Mouse (Mus musculus): ENCODE data around the gene Gpr161. TPM values are rescaled to one million over a fixed set of nuclear protein-coding genes. Genes with fewer than 3 reads are reported as not detected.

Gpr161 gene
- under 1 TPM; 0.68 to 0.96 (median 0.80) TPM for total RNA-seq (2022)

GRCm38 (mm10) chr1:165295489-165295888 lies at the start of gene Gpr161:
Gpr161 (plus strand) TSS chr1:165295789.
- no peak for DNase-seq (ENCODE audit: low spot score in 2 of 2)

DNA sequence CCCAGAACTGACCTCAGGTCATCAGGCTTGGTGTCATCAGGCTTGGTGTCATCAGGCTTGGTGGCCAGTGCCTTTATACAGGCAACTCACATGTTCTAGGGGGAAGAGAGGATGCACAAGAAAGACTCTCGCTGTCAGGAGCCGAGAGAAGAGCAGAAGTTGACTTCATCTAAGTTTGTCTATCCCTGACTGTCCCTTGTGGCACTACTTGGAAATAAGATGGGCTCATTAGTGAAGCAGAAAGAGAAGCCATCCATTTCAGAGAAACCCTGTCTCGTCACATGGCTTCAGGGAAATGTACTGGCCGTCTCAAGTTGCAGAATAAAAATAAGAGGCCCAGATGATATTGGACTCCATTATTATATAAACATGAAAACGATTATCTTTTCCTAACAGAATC lies 49.0 kb upstream of the Gpr161 start:
- DNase-seq (ENCODE audit: low spot score in 2 of 2), result no peak

DNA sequence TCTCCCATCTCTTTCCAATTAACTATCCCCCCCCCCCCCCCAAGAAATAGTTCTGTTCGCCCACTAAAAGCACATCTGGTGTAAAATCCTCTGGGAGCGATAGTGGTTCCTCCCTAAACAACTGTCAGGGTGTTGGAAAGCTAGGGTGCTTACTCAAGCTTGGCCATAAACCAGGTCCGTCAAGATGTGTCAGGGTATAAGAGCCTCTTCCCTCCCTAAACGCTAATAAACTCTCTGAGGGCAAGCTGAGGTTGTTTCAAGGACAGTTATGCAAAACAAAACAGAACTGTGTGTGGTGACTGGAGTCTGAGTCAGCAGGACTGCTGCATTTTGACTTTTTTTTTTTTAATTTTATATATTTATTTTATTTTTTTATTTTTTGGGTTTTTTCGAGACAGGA lies 48.5 kb upstream of the Gpr161 start:
- DNase-seq (ENCODE audit: low spot score in 2 of 2), result peak in 1 of 2 experiments; percentile 25

DNA sequence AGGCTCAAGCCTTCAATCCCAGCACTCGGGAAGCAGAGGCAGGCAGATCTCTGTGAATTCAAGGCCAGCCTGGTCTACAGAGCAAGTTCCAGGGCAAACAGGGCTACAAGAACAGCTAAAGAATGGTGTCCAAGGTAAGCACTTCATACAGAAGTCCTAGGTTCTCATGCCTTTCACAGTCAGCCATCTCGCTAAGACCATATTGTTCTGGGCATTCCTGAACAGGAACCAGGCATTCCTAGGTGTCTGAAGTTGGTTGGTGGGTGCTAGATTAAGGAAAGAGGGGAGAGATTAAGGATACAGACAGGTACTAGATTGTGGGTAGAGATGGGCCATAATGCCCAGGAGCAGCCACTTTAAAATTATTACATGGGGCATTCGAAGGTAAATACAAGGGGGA lies 47.8 kb upstream of the Gpr161 start:
- no peak for DNase-seq (ENCODE audit: low spot score in 2 of 2)

DNA sequence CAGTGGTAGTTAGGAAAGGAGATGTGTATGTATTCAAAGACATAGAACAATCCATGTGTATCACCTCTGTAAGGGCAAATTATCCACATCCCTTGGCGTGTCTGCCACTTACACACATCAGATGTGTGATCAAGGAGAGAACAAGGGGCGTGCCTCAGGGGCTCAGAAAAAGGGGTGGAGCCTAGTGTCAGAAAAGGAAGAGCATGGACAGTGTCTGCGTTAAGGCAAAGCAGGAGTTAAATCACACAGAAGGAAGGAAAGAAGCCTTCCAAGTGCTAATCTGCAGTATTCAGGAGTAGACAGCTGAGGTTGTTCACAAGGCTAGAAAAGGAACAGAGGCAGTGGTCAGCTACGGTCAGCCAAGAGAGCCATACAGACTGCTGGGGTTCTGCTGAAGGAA lies 46.7 kb upstream of the Gpr161 start:
- DNase-seq (ENCODE audit: low spot score in 2 of 2), result no peak

DNA sequence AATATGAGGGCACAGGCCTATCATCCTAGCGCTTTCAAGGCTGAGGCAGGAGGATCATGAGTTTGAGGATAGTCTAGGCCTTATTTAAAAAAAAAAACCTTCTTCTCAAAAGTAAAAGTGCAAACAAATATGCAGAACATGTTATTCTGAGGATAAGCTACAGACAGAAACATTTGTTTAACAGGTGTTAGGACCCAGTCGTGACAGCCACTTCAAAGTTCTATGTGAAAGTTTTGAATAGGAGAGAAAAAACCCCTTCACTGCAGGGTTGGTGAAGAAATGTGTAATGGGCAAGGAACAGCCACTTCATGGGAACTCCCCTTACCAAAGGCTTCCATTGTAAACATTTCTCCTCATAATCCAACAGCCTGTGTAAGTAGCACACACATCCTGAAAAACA lies 45.0 kb upstream of the Gpr161 start:
- DNase-seq (ENCODE audit: low spot score in 2 of 2), result no peak

DNA sequence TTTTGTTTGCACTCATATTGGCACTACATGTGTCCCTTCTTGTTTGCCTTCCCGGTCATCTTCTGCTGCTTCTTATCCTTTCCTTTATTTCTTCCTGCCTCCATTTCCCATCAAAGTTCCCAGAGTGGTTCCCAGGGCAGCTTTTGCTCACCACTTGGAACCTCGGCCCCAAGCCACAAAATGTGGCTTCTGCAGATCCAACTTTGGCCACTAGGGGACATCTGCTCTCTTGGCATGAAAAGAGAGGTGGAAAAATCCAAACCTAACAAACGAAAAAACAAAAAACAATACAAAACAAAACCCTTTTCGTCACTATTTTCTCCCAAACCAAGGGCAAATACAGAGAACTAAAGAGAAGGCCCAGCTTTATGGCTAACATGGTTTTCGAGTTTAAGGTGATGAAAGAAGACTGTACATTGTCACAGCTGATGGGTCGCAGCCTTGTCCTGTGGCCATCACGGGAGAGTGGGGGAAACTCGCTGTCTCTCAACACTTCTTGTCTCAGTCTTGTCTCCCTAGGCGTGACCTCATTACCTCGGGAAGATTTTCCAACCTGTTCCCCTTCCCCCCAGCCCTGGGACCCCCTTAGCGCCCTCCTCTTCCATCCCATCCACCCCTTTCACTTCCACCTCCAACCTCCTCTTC lies 43.4 kb upstream of the Gpr161 start:
- DNase-seq (ENCODE audit: low spot score in 2 of 2), result peak; percentile 43 to 44

DNA sequence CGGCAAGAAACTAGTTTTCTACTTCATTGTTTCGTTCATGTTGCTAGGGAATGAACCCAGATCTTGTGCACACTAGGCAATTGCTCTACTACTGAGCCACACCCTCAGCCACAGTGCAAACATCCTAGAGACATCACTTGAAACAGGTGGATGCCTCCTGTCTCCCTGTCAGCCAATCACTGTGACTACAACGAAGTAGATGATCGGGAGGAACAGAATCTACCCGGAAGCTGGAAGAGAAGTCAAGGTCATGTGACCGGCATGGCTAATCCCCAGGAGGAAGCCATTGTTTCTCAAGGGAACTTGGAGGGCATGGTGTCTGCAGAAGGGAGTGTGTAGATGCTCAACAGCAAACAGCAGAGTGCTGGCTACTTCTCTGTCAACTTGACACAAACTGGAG lies 20.6 kb upstream of the Gpr161 start:
- no peak for DNase-seq (ENCODE audit: low spot score in 2 of 2)

DNA sequence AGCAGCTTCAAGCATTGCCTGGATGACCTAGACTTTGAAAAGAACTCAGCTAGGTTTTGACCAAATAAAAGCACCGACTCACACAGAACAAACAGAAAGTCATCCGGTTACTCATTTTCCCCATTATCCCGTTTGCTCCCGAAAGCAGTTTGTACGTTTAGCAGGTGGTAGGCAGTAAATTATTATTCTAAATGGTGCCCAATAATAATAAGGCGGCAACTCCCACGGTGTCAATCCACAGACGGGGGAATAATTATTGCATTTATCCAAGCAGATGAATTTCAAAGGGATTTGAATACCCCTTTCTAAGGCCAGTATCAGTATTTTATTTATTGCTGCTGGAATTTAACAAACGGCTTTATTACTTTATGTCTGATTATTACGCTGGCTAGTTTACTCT lies 14.8 kb upstream of the Gpr161 start:
- DNase-seq (ENCODE audit: low spot score in 2 of 2), result no peak

DNA sequence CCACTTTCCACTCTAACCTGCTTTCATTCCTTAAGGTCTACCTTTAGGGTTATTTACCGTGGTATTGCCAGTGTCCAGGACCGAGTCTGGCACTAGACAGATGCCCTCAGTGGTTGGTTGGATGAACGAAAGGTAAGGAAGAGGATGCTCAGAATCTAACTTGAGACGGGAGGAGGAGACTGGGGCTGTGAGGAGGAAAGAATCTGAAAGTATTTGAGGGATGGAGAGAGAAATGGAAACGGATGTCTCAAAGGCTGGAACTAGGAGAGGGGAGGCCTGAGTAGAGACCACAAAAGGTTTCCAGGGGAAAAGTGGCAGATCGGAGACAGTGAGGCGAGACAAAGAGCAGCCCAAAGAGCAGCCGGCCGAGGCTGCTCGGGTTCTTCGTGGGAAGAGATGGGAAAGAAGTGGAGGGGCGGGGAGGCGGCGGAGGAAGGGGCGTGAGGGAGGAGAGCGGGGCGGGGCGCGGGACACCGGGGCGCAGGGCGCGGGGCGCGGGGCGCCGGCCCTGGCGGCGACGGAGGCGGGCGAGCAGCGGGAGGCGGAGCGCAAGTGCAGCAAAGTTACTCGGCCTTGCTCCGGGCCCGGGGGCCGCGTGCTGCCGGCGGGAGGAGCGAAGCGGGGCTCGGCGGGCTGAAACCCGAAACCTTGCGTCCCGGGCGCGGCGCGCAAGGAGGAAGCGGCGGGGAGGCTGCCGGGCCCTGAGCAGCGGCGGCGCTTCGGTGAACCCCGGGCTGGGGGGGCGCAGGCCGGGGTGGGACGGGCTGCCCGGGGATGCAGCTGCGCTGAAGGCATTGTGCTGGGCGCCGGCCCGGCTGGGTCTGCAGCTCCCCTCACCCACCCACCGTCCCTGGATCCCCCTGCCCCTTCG lies 14.0 kb upstream of the Gpr161 start:
- DNase-seq (ENCODE audit: low spot score in 2 of 2), result peak; percentile 25 to 61

DNA sequence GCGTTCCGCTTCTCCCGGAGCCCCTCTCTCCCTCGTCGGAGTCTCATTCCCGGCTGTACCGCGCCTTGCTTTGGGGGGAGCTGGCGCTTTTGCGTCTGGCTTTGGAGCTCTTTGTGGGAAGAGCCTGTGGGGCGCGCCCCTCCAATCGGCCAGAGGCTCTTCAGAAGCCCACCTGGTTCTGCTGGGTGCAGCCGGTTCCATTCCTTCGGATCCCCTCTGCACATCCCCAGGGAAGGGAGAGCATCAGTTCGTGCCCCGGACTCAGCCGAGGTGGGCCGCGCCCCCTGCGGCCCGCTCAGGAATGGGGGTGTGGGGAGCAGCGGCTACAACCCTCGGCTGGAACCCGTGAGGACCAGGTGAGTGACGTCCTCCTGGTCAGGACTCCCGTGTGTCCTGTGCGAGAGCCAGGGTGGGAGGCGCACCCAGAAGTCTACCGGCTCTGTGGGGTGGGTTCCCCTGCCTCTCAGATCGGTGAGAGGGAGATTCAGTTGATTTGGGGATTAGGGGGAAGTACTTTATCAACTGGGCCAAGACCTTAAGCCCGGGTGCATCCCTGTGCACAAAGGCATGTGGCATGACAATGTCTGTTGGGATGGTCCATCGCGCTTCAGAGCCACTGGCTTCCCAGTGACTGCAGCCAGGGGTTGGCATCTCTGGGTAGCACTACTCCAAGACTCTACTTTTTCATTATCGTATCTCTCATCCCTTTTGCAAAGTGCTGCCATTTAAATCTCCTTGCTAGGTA lies 13.2 kb upstream of the Gpr161 start:
- DNase-seq (ENCODE audit: low spot score in 2 of 2), result no peak

DNA sequence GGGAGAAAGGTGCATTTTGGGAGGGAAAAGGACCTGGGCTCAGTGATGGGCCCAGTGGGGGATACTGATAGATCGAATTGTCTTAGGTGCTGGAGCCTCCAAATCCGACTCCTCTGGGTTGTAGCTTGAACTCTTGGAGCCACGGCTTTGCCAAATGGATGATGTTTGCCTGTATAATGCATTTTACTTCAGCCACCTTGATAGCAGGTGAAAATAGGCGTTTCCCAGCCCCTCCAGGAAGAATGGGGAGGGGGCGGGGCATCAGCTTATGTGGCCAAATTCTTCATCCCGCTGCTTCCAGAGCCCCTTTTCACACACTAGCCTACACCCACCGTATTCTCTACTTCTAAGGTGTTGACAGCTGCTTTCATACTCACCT lies 12.6 kb upstream of the Gpr161 start:
- DNase-seq (ENCODE audit: low spot score in 2 of 2), result no peak

GRCm38 (mm10) chr1:165284096-165284495 lies 11.5 kb upstream of the Gpr161 start:
- DNase-seq (ENCODE audit: low spot score in 2 of 2), result no peak

GRCm38 (mm10) chr1:165288165-165288564 lies 7.4 kb upstream of the Gpr161 start:
- DNase-seq (ENCODE audit: low spot score in 2 of 2), result no peak

GRCm38 (mm10) chr1:165289831-165290230 lies 5.8 kb upstream of the Gpr161 start:
- no peak for DNase-seq (ENCODE audit: low spot score in 2 of 2)

DNA sequence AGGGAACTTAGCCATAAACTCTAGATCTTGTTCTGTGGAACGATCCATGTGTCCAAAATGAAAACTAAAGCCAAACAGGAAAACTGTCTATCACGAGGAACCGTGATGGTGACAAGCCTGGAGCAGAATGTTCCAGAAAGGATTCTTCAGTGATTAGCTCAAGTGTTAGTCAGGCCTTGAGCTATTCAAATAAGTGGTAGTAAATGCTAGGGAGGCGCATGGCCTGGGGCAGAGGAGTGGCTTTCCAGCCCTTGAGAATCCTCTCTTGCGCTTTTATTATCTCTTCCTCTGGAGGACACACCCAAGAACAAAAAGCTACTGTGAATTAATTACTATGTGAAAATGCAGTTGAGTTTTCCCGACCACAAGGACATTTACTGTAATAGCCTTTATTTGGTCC lies 4.0 kb upstream of the Gpr161 start:
- DNase-seq (ENCODE audit: low spot score in 2 of 2), result no peak

- no peak for DNase-seq (ENCODE audit: low spot score in 2 of 2)
Observed at GRCm38 (mm10) chr1:165301108-165301507, 5.5 kb downstream of the Gpr161 start.

GRCm38 (mm10) chr1:165301567-165301966 lies 6.0 kb downstream of the Gpr161 start:
- DNase-seq (ENCODE audit: low spot score in 2 of 2), result no peak

DNA sequence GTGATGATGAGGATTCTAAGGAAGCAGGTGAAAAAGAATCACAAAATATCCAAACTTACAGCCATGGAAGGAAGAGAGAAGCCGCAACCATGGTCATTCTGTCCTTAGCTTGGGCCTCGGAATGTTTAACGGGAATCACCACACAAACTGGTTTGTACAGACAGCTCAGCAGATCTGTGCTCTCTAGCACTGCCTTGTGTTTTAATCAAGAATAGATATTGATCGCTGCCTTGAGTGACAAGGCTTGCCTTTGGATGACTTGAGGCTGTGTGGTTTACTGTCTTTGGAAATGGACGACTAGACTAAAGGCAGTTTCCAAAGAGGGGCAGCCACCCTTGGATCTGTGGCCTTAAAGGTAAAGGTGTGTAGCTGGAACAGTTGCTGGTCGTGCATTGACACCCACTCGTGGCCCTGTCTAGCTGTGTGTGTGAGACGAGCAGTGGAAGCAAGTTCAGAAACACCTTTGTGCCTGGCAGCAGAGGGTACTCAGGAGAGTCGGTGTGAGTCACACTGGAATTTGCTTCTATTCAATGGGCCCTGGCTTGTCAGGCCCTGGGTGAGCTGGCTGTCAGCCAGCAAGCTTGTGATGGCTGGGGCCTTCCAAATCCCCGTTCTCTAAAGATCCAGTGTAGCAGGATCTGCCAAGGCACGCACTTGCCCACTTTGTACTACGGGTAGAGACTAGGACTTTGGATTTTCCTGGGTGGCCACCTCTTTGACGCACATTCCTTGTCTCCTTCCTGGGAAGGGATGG lies 7.0 kb downstream of the Gpr161 start:
- no peak for DNase-seq (ENCODE audit: low spot score in 2 of 2)

DNA sequence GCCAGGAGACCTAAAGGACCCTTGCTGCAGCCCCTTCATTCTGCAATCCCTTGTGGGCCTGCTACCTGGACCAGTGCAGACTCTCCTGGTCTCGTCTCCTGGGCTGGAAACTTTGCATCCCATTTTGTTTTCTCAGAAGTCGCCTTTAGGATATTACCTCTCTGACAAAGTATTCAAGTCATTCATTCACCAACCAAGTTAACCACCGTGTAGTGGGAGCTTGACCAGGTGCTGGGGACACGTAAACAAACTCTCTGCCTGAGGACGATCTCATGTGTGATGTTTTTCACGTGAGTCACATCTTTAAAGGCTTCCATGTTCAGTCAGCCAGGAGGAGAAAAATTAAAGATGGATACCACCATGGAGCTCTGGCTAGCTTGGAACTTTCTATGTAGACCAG lies 7.6 kb downstream of the Gpr161 start:
- DNase-seq (ENCODE audit: low spot score in 2 of 2), result no peak

DNA sequence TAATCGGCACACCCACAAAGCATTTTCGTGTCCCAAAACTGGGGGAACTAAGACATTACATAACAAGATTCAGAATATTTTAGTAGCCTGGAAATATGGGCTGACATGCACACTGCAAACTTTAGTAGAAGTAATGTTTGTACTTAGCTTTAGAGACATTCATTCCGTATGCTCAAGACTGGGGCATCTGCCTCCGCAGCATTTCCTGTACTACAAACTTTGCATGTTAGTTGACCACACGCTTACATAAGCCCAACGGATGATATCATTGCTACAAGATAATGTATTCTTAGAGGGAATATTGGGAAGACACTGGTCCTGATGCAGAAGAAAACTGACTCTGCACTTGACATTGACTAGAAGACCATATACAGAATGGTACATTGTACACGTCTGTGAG lies 8.8 kb downstream of the Gpr161 start:
- DNase-seq (ENCODE audit: low spot score in 2 of 2), result no peak

DNA sequence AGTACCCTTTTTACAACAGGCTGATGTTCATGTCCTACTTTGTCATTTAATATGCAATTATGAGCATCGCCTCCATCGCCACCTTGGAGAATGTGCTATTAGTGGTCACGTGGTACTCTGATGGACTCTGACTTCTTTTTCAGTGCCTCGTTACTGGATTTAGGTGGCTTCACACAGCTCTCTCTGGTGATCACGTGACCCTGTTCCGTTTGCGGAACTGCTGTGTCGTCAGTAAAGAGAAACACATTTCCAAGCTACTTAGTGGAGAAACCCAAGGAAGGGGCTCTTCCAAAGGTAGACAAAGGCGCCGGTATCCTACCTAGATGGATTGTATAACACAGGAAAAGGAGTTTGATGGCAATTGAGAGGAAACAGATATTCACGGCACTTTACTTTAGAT lies 12.6 kb downstream of the Gpr161 start:
- no peak for DNase-seq (ENCODE audit: low spot score in 2 of 2)

Measured in gastrocnemius, adult 8-10 months (tissue).